Mouse (Mus musculus): ENCODE data around the gene Cst6.
"Not testable (repeated sequence)": the region's sequence is repeated elsewhere in the genome, so short reads cannot be mapped to it uniquely, and the experiment has no call there.

Gene Cst6

GRCm38 (mm10) chr19:5349502-5349873 is at the start of gene Cst6:
TSS of gene Cst6 (minus strand) at chr19:5349574.
- in situ Hi-C loops (cut with MboI; ENCODE audit: low pct_unique_long_range_greater_than_20kb in 1 of 2, low sequenced_read_pairs in 2 of 2, unreplicated experiment in 1 of 2): not testable (repeated sequence)

GRCm38 (mm10) chr19:5395371-5395770 is 46.0 kb upstream of the Cst6 start:
- in situ Hi-C loops (cut with MboI; ENCODE audit: low pct_unique_long_range_greater_than_20kb in 1 of 2, low sequenced_read_pairs in 2 of 2, unreplicated experiment in 1 of 2): no loop called here

- in situ Hi-C loops (cut with MboI; ENCODE audit: low pct_unique_long_range_greater_than_20kb in 1 of 2, low sequenced_read_pairs in 2 of 2, unreplicated experiment in 1 of 2): no loop called here
These were observed 44.8 kb upstream of the Cst6 start for GRCm38 (mm10) chr19:5394168-5394567.

GRCm38 (mm10) chr19:5392892-5393291 is 43.5 kb upstream of the Cst6 start:
- in situ Hi-C loops (cut with MboI; ENCODE audit: low pct_unique_long_range_greater_than_20kb in 1 of 2, low sequenced_read_pairs in 2 of 2, unreplicated experiment in 1 of 2): no loop called here

- in situ Hi-C loops (cut with MboI; ENCODE audit: low pct_unique_long_range_greater_than_20kb in 1 of 2, low sequenced_read_pairs in 2 of 2, unreplicated experiment in 1 of 2): no loop called here
These were observed 41.0 kb upstream of the Cst6 start for GRCm38 (mm10) chr19:5390416-5390815.

GRCm38 (mm10) chr19:5389647-5390046 is 40.3 kb upstream of the Cst6 start:
- in situ Hi-C loops (cut with MboI; ENCODE audit: low pct_unique_long_range_greater_than_20kb in 1 of 2, low sequenced_read_pairs in 2 of 2, unreplicated experiment in 1 of 2): no loop called here

- in situ Hi-C loops (cut with MboI; ENCODE audit: low pct_unique_long_range_greater_than_20kb in 1 of 2, low sequenced_read_pairs in 2 of 2, unreplicated experiment in 1 of 2): no loop called here
These were observed 39.3 kb upstream of the Cst6 start, which contains the start of gene Sart1 for GRCm38 (mm10) chr19:5388588-5389242. TSS of gene Sart1 (minus strand) at chr19:5388703.

- in situ Hi-C loops (cut with MboI; ENCODE audit: low pct_unique_long_range_greater_than_20kb in 1 of 2, low sequenced_read_pairs in 2 of 2, unreplicated experiment in 1 of 2): no loop called here
These were observed 38.7 kb upstream of the Cst6 start for GRCm38 (mm10) chr19:5388011-5388441.

GRCm38 (mm10) chr19:5384715-5385114 is 35.3 kb upstream of the Cst6 start:
- in situ Hi-C loops (cut with MboI; ENCODE audit: low pct_unique_long_range_greater_than_20kb in 1 of 2, low sequenced_read_pairs in 2 of 2, unreplicated experiment in 1 of 2): no loop called here

- in situ Hi-C loops (cut with MboI; ENCODE audit: low pct_unique_long_range_greater_than_20kb in 1 of 2, low sequenced_read_pairs in 2 of 2, unreplicated experiment in 1 of 2): no loop called here
These were observed 34.0 kb upstream of the Cst6 start for GRCm38 (mm10) chr19:5383326-5383725.

- in situ Hi-C loops (cut with MboI; ENCODE audit: low pct_unique_long_range_greater_than_20kb in 1 of 2, low sequenced_read_pairs in 2 of 2, unreplicated experiment in 1 of 2): no loop called here
These were observed 28.1 kb upstream of the Cst6 start for GRCm38 (mm10) chr19:5377446-5377845.

GRCm38 (mm10) chr19:5374748-5375147 is 25.4 kb upstream of the Cst6 start:
- in situ Hi-C loops (cut with MboI; ENCODE audit: low pct_unique_long_range_greater_than_20kb in 1 of 2, low sequenced_read_pairs in 2 of 2, unreplicated experiment in 1 of 2): no loop called here

- in situ Hi-C loops (cut with MboI; ENCODE audit: low pct_unique_long_range_greater_than_20kb in 1 of 2, low sequenced_read_pairs in 2 of 2, unreplicated experiment in 1 of 2): no loop called here
These were observed 24.8 kb upstream of the Cst6 start for GRCm38 (mm10) chr19:5374177-5374576.

GRCm38 (mm10) chr19:5372724-5373123 is 23.4 kb upstream of the Cst6 start:
- in situ Hi-C loops (cut with MboI; ENCODE audit: low pct_unique_long_range_greater_than_20kb in 1 of 2, low sequenced_read_pairs in 2 of 2, unreplicated experiment in 1 of 2): no loop called here

GRCm38 (mm10) chr19:5370932-5371331 is 21.6 kb upstream of the Cst6 start:
- in situ Hi-C loops (cut with MboI; ENCODE audit: low pct_unique_long_range_greater_than_20kb in 1 of 2, low sequenced_read_pairs in 2 of 2, unreplicated experiment in 1 of 2): no loop called here

GRCm38 (mm10) chr19:5367455-5367854 is 18.1 kb upstream of the Cst6 start:
- in situ Hi-C loops (cut with MboI; ENCODE audit: low pct_unique_long_range_greater_than_20kb in 1 of 2, low sequenced_read_pairs in 2 of 2, unreplicated experiment in 1 of 2): no loop called here

- in situ Hi-C loops (cut with MboI; ENCODE audit: low pct_unique_long_range_greater_than_20kb in 1 of 2, low sequenced_read_pairs in 2 of 2, unreplicated experiment in 1 of 2): no loop called here
These were observed 17.6 kb upstream of the Cst6 start, which contains the start of gene Banf1 for GRCm38 (mm10) chr19:5367053-5367359. TSS of gene Banf1 (minus strand) at chr19:5367168.

- in situ Hi-C loops (cut with MboI; ENCODE audit: low pct_unique_long_range_greater_than_20kb in 1 of 2, low sequenced_read_pairs in 2 of 2, unreplicated experiment in 1 of 2): no loop called here
These were observed 17.0 kb upstream of the Cst6 start, which contains the start of gene Eif1ad for GRCm38 (mm10) chr19:5366175-5367052. TSS of gene Eif1ad (plus strand) at chr19:5366741.

- in situ Hi-C loops (cut with MboI; ENCODE audit: low pct_unique_long_range_greater_than_20kb in 1 of 2, low sequenced_read_pairs in 2 of 2, unreplicated experiment in 1 of 2): no loop called here
These were observed 16.4 kb upstream of the Cst6 start for GRCm38 (mm10) chr19:5365751-5366150.

GRCm38 (mm10) chr19:5364124-5364523 is 14.8 kb upstream of the Cst6 start:
- in situ Hi-C loops (cut with MboI; ENCODE audit: low pct_unique_long_range_greater_than_20kb in 1 of 2, low sequenced_read_pairs in 2 of 2, unreplicated experiment in 1 of 2): no loop called here
